Mouse (Mus musculus): ENCODE data around the gene Irf2bp1. TPM values are rescaled to one million over a fixed set of nuclear protein-coding genes. Genes with fewer than 3 reads are reported as not detected.

The Irf2bp1 gene
- total RNA-seq, 1 experiment: 15.9 TPM

DNA sequence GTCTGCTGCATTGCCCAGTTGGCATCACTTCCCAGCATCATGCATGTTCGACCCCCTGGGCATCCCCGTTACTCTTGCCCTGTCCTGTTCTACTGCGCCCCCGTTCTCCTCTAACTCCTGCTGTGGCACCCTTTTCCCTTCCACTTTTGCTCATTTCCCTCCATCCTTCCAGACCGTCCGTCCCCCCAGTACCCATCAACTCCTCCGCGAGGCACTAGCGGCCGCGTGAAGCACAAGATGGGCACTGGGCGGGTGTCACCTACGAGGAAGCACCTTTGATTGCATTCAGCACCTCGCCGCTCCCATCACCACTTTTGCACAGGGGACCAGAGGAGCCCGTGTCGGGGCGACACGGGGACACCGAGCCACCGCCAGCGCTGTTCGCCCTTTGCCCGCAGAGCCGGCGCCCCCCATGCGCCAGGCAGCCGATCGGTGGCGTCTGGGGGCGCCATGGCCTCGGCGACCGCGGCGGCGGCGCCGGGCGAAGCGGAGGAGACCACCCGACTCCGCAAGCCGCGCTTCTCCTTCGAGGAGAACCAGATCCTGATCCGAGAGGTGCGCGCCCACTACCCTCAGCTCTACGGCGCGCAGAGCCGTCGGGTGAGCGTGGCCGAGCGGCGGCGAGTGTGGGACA lies 12.1 kb upstream of the Irf2bp1 start:
- in situ Hi-C loops (cut with MboI; ENCODE audit: low sequenced_read_pairs in 2 of 2, unreplicated experiment in 2 of 2): no loop called here
- H3K4me3 ChIP-seq (ENCODE audit: insufficient read depth in 1 of 2, low read depth in 1 of 2, low read length in 2 of 2, poor library complexity in 1 of 2, severe bottlenecking in 1 of 2): peak overlapping the region; percentile 59 to 70
- peaks cover 0 to 3% of the 10 kb centered on the region in 2 experiments; a peak in 1 of 4 replicates for H3K4me1 ChIP-seq (ENCODE audit: control insufficient read depth in 2 of 2, insufficient read depth in 2 of 2, low read length in 2 of 2, poor library complexity in 1 of 2)
- H3K9me3 ChIP-seq (ENCODE audit: control insufficient read depth, insufficient read depth, low read depth, low read length): no peaks in the 10 kb centered on the region
- peak overlapping the region; percentile 44 for H3K9ac ChIP-seq (ENCODE audit: insufficient read depth, low read depth, low read length, poor library complexity, severe bottlenecking)
- no peak overlapping the region for H3K27ac ChIP-seq (ENCODE audit: insufficient read depth, low read depth, low read length, poor library complexity, severe bottlenecking)
- H3K36me3 ChIP-seq (ENCODE audit: control insufficient read depth, insufficient read depth, low read length, poor library complexity, severe bottlenecking): no peaks in the 10 kb centered on the region
- TF ChIP-seq CHD2 (IDR thresholded peaks at IDR 0.05; ENCODE audit: low read depth, low read length): no peak
- no peak for TF ChIP-seq ZC3H11A (IDR thresholded peaks at IDR 0.05; ENCODE audit: borderline replicate concordance, low read depth, low read length)
- no peak for TF ChIP-seq ZNF384 (IDR thresholded peaks at IDR 0.05; ENCODE audit: low read depth, low read length)
- no peak for TF ChIP-seq HCFC1 (IDR thresholded peaks at IDR 0.05; ENCODE audit: borderline replicate concordance, insufficient read depth, low read length)
- TF ChIP-seq MAFK (IDR thresholded peaks at IDR 0.05; ENCODE audit: insufficient read depth, low read depth, low read length): no peak
- no peak for DNase-seq (ENCODE audit: low read depth, low spot score)

DNA sequence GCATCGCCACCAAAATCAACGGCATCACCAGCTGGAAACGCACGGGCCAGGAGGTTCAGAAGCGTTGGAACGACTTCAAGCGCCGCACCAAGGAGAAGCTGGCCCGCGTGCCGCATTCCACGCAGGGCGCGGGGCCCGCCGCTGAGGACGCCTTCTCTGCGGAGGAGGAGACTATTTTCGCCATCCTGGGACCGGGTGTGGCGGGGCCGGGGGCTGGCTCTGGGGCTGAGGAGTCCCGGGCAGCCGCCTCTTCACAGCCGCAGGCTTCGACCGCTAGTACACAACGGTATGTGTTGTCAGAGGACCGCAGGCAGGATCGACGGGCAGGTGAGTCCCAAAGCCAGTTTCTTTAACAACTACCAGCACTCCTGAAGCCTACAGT lies 11.6 kb upstream of the Irf2bp1 start:
- Histone ChIP-seq H3K36me3 (ENCODE audit: control insufficient read depth, insufficient read depth, low read length, poor library complexity, severe bottlenecking) (no peaks in the 10 kb centered on the region), H3K4me1 (ENCODE audit: control insufficient read depth in 2 of 2, insufficient read depth in 2 of 2, low read length in 2 of 2, poor library complexity in 1 of 2) (peaks cover 0 to 3% of the 10 kb centered on the region in 2 experiments; a peak in 1 of 4 replicates), H3K9ac (ENCODE audit: insufficient read depth, low read depth, low read length, poor library complexity, severe bottlenecking) (peak overlapping the region; percentile 44), H3K4me3 (ENCODE audit: insufficient read depth in 1 of 2, low read depth in 1 of 2, low read length in 2 of 2, poor library complexity in 1 of 2, severe bottlenecking in 1 of 2) (peak overlapping the region; percentile 59 to 70), H3K27ac (ENCODE audit: insufficient read depth, low read depth, low read length, poor library complexity, severe bottlenecking) (no peak overlapping the region), H3K9me3 (ENCODE audit: control insufficient read depth, insufficient read depth, low read depth, low read length) (no peaks in the 10 kb centered on the region)
- TF ChIP-seq HCFC1 (IDR thresholded peaks at IDR 0.05; ENCODE audit: borderline replicate concordance, insufficient read depth, low read length) (no peak), CHD2 (IDR thresholded peaks at IDR 0.05; ENCODE audit: low read depth, low read length) (no peak), ZNF384 (IDR thresholded peaks at IDR 0.05; ENCODE audit: low read depth, low read length) (no peak), MAFK (IDR thresholded peaks at IDR 0.05; ENCODE audit: insufficient read depth, low read depth, low read length) (no peak), ZC3H11A (IDR thresholded peaks at IDR 0.05; ENCODE audit: borderline replicate concordance, low read depth, low read length) (no peak)
- in situ Hi-C loops (cut with MboI; ENCODE audit: low sequenced_read_pairs in 2 of 2, unreplicated experiment in 2 of 2): no loop called here
- DNase-seq (ENCODE audit: low read depth, low spot score): no peak

DNA sequence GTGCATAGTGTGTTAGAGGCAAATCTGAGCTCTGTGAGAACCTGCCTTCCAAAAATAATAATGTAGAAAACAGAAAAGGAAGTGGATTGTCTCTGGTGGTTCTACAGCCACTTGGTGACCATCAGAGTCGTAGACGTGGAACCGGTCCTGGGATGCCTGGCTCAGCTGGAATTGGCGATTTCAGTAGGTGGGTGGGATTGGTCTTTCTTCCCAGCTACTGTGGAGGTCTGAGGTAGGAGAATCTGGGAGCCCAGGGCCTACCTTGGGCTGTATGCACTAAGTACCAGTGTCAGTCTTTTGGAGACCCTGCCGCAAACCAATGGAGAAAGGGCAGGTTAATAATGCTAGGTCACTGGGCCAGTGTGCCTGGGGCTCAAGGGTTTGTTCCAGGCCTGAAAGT lies 10.8 kb upstream of the Irf2bp1 start:
- DNase-seq (ENCODE audit: low read depth, low spot score): no peak
- H3K4me3 ChIP-seq (ENCODE audit: insufficient read depth in 1 of 2, low read depth in 1 of 2, low read length in 2 of 2, poor library complexity in 1 of 2, severe bottlenecking in 1 of 2): no peak overlapping the region
- no peaks in the 10 kb centered on the region; the same call in 1 of the 2 replicates for H3K36me3 ChIP-seq (ENCODE audit: control insufficient read depth, insufficient read depth, low read length, poor library complexity, severe bottlenecking)
- no peaks in the 10 kb centered on the region for H3K9me3 ChIP-seq (ENCODE audit: control insufficient read depth, insufficient read depth, low read depth, low read length)
- no peak overlapping the region for H3K9ac ChIP-seq (ENCODE audit: insufficient read depth, low read depth, low read length, poor library complexity, severe bottlenecking)
- H3K4me1 ChIP-seq (ENCODE audit: control insufficient read depth in 2 of 2, insufficient read depth in 2 of 2, low read length in 2 of 2, poor library complexity in 1 of 2): peaks cover 0 to 3% of the 10 kb centered on the region in 2 experiments; a peak in 1 of 4 replicates
- TF ChIP-seq HCFC1 (IDR thresholded peaks at IDR 0.05; ENCODE audit: borderline replicate concordance, insufficient read depth, low read length): no peak
- TF ChIP-seq ZC3H11A (IDR thresholded peaks at IDR 0.05; ENCODE audit: borderline replicate concordance, low read depth, low read length): no peak
- no peak for TF ChIP-seq MAFK (IDR thresholded peaks at IDR 0.05; ENCODE audit: insufficient read depth, low read depth, low read length)
- TF ChIP-seq ZNF384 (IDR thresholded peaks at IDR 0.05; ENCODE audit: low read depth, low read length): no peak
- no peak for TF ChIP-seq CHD2 (IDR thresholded peaks at IDR 0.05; ENCODE audit: low read depth, low read length)
- no peak overlapping the region for H3K27ac ChIP-seq (ENCODE audit: insufficient read depth, low read depth, low read length, poor library complexity, severe bottlenecking)
- in situ Hi-C loops (cut with MboI; ENCODE audit: low sequenced_read_pairs in 2 of 2, unreplicated experiment in 2 of 2): no loop called here

DNA sequence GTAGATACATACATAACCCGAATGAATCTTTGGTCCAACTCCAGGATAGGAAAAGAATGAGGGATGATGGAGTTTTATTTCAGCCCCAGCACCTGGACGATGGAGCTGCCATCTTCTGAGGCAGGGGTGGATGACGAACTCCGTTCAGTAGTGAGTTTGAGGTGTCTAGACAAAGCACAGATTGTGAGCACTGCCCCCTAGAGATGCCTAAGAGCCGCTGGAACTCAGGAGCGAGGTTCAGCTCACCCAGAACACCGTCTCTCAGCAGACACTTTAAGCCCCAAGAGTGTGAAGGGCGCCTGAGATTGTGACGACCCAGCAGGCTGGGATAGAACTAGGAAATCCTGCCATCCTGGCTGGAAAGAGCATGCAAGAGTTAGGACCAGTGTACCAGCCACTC lies 5.0 kb upstream of the Irf2bp1 start:
- in situ Hi-C loops (cut with MboI; ENCODE audit: low sequenced_read_pairs in 2 of 2, unreplicated experiment in 2 of 2): no loop called here
- TF ChIP-seq HCFC1 (IDR thresholded peaks at IDR 0.05; ENCODE audit: borderline replicate concordance, insufficient read depth, low read length) (no peak), ZC3H11A (IDR thresholded peaks at IDR 0.05; ENCODE audit: borderline replicate concordance, low read depth, low read length) (no peak), ZNF384 (IDR thresholded peaks at IDR 0.05; ENCODE audit: low read depth, low read length) (no peak), CHD2 (IDR thresholded peaks at IDR 0.05; ENCODE audit: low read depth, low read length) (no peak), MAFK (IDR thresholded peaks at IDR 0.05; ENCODE audit: insufficient read depth, low read depth, low read length) (no peak)
- no peak for DNase-seq (ENCODE audit: low read depth, low spot score)
- Histone ChIP-seq H3K4me3 (ENCODE audit: insufficient read depth in 1 of 2, low read depth in 1 of 2, low read length in 2 of 2, poor library complexity in 1 of 2, severe bottlenecking in 1 of 2) (no peak overlapping the region), H3K4me1 (ENCODE audit: control insufficient read depth in 2 of 2, insufficient read depth in 2 of 2, low read length in 2 of 2, poor library complexity in 1 of 2) (peaks cover 0 to 8% of the 10 kb centered on the region in 2 experiments; a peak in 2 of 4 replicates), H3K36me3 (ENCODE audit: control insufficient read depth, insufficient read depth, low read length, poor library complexity, severe bottlenecking) (no peaks in the 10 kb centered on the region; the same call in 1 of the 2 replicates), H3K27ac (ENCODE audit: insufficient read depth, low read depth, low read length, poor library complexity, severe bottlenecking) (no peak overlapping the region), H3K9ac (ENCODE audit: insufficient read depth, low read depth, low read length, poor library complexity, severe bottlenecking) (no peak overlapping the region), H3K9me3 (ENCODE audit: control insufficient read depth, insufficient read depth, low read depth, low read length) (no peaks in the 10 kb centered on the region)
